Mouse (Mus musculus) left cerebral cortex, adult 2 months (tissue): ENCODE results near the gene Qrich2. TPM values are rescaled to one million over a fixed set of nuclear protein-coding genes. Genes with fewer than 3 reads are reported as not detected.
"Not testable (repeated sequence)": the region's sequence is repeated elsewhere in the genome, so short reads cannot be mapped to it uniquely, and the experiment has no call there.

Experiments
- DNase-seq, 2 experiments: peaks; one replicate each; pipeline ENCODE4 v3.0.0; 2021 to 2022; ENCODE audit warnings: low spot score in 2 of 2, mixed read lengths in 1 of 2; ENCODE audit errors: extremely low spot score in 1 of 2
- H3K27ac ChIP-seq: fragments of 200-600 bp; 2 replicates; pipeline ENCODE4 v1.8.1; 2022
- H3K4me3 ChIP-seq: fragments of 200-600 bp; 2 replicates; pipeline ENCODE4 v1.8.1; 2022
- CTCF ChIP-seq: fragments of 200-600 bp; IDR thresholded peaks from 2 replicates; pipeline ENCODE4 v1.8.1; 2022; ENCODE audit warnings: antibody characterized with exemption, mild to moderate bottlenecking, moderate library complexity
- intact Hi-C: fragments of 180-260 bp; cut with DNase I; formaldehyde crosslinking; loops from one replicate; pipeline ENCODE4 v1.15.1; 2025
- total RNA-seq, 2 experiments: library from RNA; stranded (reverse); gene quantifications; 2 replicates each; pipeline ENCODE4 v1.2.3; 2021

Qrich2 gene
- total RNA-seq, 2 experiments from 2014 or later, result 0.16 TPM; not detected in 1

DNA sequence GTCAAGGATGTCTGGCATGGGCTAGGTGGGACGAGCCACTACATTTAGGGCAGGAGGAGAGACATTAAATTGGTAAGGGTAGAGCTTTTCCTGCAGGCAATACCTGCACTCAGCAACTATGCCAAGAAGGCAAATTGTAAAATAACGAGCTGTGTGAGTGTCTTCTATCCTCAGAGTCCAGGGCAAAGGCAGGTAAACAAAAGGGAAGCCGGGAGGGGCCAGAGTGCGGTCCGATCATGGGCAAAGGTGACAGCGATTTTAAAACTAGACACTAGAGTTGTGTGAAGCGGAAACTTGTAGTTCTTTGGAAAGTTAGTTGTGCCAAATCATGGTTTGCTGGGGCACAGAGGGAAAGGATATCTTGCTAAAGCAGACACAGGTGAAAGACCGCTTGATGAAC lies 18.2 kb upstream of the Qrich2 start:
- Histone ChIP-seq H3K27ac (no peak overlapping the region), H3K4me3 (no peak overlapping the region)
- TF ChIP-seq CTCF, result no peak
- intact Hi-C loops, result no loop called here
- no peak for DNase-seq

DNA sequence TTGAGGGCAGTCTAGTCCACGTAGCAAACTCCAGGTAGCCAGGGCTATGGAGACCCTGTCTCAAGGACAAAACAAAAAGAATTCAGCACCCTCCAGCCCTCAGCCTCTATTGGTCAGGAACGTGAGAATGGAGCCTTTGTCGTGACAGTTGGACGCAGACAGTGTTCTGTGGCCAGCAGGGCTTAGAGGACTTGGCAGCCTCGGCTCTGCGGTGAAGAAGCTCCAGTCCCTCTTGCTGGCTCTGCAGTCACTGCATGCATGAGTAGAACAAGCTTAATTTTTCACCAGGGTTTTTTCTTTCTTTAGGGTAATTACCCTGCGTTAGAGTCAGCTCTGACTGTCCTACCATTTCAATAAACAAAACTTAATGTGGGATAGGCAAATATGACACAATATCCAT lies 15.7 kb upstream of the Qrich2 start:
- TF ChIP-seq CTCF, result no peak; the same call in 1 of the 2 replicates
- no peak overlapping the region for H3K27ac ChIP-seq
- no peak overlapping the region for H3K4me3 ChIP-seq
- no peak for DNase-seq
- intact Hi-C loops, result no loop called here

DNA sequence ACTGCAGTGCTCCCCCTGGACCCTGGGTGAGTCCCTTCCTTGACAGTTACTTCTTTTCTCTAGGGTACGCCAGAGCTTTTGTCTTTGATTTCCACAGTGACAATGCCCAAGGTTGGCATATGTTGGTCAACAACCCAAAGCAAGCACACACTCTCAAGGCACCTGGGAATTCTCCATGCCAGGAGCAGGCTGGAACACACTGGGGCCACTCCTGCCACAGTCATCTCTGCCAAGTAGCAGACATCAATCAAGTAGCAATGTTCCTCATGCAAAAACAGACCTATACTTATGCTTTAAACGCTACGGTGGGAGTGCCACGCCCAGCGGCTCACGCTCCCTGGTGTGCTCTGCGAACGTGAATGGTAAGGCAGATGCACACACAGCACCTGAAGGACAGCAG lies 14.9 kb upstream of the Qrich2 start:
- intact Hi-C loops, result no loop called here
- no peak overlapping the region for H3K27ac ChIP-seq
- H3K4me3 ChIP-seq, result no peak overlapping the region
- DNase-seq, result no peak
- TF ChIP-seq CTCF, result no peak

DNA sequence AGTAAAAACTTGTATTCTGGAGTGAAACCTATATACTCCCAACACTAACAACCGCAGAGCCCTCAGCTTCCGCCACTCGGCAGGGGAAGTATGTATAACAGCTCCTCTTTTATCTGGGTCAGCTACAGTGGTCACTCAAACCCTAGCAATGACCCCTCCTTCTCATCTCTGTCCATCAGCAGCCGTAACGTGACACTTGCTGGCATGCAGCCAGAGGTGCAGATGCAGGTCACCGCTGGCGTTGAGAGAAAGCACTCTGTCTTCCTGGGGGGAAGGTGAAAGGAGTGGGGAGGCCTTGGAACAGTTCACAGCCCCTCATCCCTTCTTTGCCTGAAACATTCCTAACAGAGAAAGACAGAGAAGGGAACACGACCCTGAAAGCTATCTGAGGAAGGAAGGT lies 13.8 kb upstream of the Qrich2 start:
- DNase-seq, result no peak
- no peak for TF ChIP-seq CTCF
- no peak overlapping the region for H3K27ac ChIP-seq
- no peak overlapping the region for H3K4me3 ChIP-seq
- intact Hi-C loops, result no loop called here

DNA sequence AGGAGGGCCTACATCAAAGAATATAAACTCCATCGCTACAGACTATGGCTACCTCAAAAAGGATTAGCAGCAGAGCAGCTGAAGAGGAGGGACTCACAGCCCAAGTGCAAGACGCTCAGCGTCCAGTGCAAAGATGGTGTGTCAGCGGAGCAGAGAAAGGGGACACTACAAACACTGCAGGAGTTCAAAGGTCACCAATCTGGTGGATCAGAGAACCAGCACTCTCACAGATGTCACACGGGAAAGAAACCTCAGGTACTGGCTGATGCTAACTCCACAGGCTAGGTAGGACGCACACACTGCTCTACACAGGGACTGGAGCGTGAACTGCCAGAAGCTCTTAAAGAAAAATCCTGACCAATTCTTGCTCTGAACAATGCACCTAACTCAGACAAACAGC lies 12.9 kb upstream of the Qrich2 start:
- no peak for TF ChIP-seq CTCF
- no peak overlapping the region for H3K27ac ChIP-seq

DNA sequence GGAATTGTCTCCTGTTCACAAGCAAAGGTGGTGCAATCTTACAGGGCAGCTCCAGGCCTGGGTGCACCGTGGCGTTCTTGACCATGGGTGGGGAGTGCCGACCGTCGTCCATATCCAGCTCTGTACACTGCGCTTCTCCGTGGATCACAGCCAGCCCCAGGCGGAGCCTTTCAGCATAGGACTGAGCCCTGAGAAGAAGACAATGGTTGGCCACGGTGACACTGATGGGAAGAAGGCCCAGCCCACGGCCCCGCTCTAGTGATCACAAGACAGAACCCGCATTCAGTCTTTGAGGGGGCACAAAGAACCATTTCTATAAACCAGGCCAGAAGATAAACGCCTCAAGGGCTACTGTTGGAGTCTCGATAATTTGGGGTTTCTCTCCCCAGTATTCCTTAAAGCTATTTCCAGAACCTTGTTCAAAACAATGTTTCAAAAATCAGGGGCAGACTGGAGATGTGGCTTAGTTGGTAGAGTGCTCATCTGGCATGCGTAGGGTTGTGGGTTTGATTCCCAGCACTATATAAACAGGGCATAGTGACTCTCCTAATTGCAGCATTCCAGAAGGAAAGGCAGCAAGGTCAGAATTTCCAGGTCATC lies 11.2 kb upstream of the Qrich2 start:
- TF ChIP-seq CTCF, result no peak
- H3K4me3 ChIP-seq, result no peak overlapping the region
- intact Hi-C loops, result no loop called here
- peak overlapping the region; percentile 0; the same call in 1 of the 2 replicates for H3K27ac ChIP-seq
- DNase-seq, result no peak

More for the DNA sequence above, 12.9 kb upstream of the Qrich2 start:
- intact Hi-C loops, result no loop called here
- H3K4me3 ChIP-seq, result no peak overlapping the region
- DNase-seq, result no peak

DNA sequence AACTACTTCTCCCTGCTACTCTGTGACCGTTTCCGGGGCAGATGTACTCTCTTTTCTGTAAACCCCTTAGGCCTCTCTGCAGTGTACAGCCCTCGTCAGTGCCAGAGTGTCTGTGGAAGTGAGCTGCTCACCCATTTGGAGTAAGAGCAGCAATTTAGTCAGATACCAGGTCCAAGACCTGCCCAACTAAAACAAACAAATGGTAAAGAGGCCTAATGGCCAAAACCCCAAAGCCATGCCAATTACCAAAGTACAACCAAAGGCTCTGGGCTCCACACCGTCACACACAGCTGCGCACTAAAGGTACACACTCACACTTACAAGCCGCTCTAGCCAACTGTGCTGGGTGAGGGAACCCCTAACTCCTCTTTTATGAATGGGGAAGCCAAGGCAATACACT lies 10.7 kb upstream of the Qrich2 start:
- intact Hi-C loops, result no loop called here
- no peak for TF ChIP-seq CTCF

DNA sequence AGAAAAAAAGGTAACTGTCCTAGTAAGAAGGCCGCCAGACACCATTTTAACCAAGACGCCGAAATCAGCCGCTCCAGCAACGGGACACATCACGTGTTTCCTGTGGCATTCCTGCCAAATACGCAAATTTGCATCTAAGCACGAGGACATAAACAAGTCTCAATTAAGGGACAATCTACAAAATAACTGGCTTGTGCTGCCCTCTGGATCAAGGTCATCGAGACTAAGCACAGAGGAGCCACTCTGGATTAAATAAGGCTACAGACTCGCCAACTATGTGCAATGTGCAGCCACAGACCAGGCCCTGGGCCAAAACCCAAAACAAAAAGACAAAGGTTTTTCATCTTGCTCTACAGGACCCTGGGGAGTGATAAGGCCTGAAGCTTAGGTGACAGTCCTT lies 10.0 kb upstream of the Qrich2 start:
- H3K4me3 ChIP-seq, result no peak overlapping the region
- TF ChIP-seq CTCF, result no peak
- intact Hi-C loops, result no loop called here
- no peak for DNase-seq
- peak overlapping the region; percentile 0; the same call in 1 of the 2 replicates for H3K27ac ChIP-seq

More for the DNA sequence above, 10.7 kb upstream of the Qrich2 start:
- Histone ChIP-seq H3K27ac (peak overlapping the region; percentile 0; the same call in 1 of the 2 replicates), H3K4me3 (no peak overlapping the region)
- DNase-seq, result no peak

DNA sequence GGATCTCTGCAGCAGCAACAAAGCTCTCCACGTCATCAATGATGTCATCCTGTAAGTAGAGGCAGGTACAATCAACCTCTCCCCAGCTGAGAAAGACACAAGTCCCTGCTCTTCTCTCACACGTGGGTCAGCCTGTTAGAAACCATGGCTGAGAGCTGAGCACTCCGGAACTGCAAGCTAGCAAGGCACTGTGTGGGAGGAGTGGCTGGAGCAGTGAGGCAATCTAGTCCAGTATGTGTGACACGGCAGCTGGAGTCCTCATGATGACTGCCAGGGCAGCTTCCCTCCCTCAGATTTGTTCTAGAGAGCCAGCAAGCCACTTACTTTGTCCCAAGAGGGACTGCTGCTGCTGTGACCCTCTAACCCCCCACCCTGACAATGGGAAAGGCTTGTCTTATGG lies 6.2 kb upstream of the Qrich2 start:
- H3K27ac ChIP-seq, result no peak overlapping the region
- no peak overlapping the region for H3K4me3 ChIP-seq
- TF ChIP-seq CTCF, result no peak
- DNase-seq, result no peak
- intact Hi-C loops, result no loop called here

DNA sequence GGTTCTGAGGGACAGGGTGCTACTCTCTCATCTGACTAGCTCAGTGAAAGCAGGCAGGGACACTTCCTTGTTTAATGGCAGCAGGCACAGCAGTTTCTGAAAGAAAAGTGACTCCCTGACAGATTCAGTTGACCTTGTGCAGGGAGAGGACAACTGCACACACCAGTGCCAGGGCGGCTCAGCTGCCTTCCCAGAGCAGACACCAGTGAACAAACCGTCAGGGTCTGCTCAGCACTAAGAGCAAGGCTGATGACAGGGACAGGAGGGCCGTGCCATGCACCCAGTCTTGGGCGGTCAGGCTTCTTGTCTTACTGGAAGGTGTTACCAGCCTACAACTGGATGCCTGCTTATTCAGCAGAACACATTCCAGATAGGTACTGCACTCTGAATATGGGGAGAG lies 4.9 kb upstream of the Qrich2 start:
- H3K4me3 ChIP-seq, result no peak overlapping the region
- DNase-seq, result no peak
- no peak for TF ChIP-seq CTCF
- no peak overlapping the region for H3K27ac ChIP-seq
- intact Hi-C loops, result no loop called here

DNA sequence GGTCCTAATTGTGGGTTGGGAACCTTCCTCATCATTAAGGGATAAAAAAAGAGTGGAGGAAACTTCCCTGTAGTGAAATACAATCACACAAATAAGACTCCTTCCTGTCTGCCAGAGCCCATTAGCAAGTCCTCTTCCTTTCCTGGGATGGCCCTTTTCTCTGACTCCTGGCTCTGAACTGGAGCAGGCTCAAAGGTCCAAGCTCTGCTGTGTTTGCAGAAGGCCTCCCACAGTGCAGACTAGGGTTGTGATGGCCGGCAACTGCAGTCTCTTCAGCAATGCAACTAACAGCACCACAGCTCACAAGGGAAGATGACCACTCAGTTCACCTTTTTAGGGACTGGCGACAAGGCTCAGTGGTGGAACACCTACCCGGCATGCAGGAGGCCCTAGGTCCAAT lies 4.2 kb upstream of the Qrich2 start:
- TF ChIP-seq CTCF, result no peak
- DNase-seq, result no peak
- intact Hi-C loops, result no loop called here
- Histone ChIP-seq H3K4me3 (no peak overlapping the region), H3K27ac (no peak overlapping the region)

DNA sequence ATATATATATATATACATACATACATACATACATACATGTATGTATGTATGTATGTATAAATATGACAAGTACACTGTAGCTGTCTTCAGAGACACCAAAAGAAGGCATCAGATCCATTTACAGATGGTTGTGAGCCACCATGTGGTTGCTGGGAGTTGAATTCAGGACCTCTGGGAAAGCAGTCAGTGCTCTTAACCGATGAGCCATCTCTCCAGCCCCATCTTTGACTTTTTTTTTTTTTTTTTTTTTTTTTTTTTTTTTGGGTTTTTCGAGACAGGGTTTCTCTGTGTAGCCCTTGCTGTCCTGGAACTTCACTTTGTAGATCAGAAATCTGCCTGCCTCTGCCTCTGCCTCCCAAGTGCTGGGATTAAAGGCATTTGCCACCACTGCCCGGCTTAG lies 2.3 kb upstream of the Qrich2 start:
- DNase-seq, H3K4me3 ChIP-seq, H3K27ac ChIP-seq, intact Hi-C loops: not testable (repeated sequence)

DNA sequence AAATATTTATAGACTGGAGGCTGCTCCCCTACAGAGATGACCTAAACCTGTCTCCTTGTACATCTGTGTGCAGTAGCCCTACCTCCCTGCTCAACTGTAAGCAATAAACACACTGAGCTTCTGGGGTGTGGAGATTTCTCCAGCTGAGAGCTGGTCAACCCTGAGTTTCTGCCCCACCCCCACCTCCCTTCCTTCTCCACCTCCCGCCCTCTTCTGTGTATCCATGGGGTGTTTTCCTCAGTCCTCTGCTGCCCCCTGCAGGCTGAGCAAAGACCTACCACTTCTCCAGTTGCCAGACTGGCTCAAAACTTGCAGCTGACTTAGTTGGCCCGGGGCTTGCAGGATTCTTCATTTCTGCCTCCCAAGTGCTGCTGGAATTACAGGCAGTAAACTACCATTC lies 2.2 kb downstream of the Qrich2 start:
- no peak overlapping the region for H3K27ac ChIP-seq

More for the DNA sequence above, 2.2 kb downstream of the Qrich2 start:
- peak; percentile 74 to 88 for DNase-seq
- intact Hi-C loops, result loop anchor here (1.0 to 2.0 kb wide), 2 partner anchors 145 to 238 kb away; no protein-coding TSS in a partner anchor
- peak; percentile 80 for TF ChIP-seq CTCF
- no peak overlapping the region for H3K4me3 ChIP-seq
